Mouse (Mus musculus) forebrain, embryonic 13.5 days (tissue): ENCODE data around the gene Coro2b. TPM values are rescaled to one million over a fixed set of nuclear protein-coding genes. Genes with fewer than 3 reads are reported as not detected.
A peak's percentile ranks its signal among the peaks of the same experiment; 100 is the strongest.

ENCODE experiments used
- ATAC-seq: fragments of 200-750 bp; cut with Nextera tagmentation; 2 replicates; pipeline ENCODE4 v1.8.0; 2017
- H3K27ac ChIP-seq: fragments of 300-500 bp; sonication (generic); 2 replicates; pipeline ENCODE4 v1.5.1; 2015; ENCODE audit warnings: inconsistent platforms, mild to moderate bottlenecking, moderate library complexity
- H3K27me3 ChIP-seq: fragments of 300-500 bp; sonication (generic); 2 replicates; pipeline ENCODE4 v1.6.1; 2015; ENCODE audit warnings: mild to moderate bottlenecking, inconsistent platforms
- H3K36me3 ChIP-seq: fragments of 300-500 bp; sonication (generic); 2 replicates; pipeline ENCODE4 v1.6.1; 2015; ENCODE audit warnings: mild to moderate bottlenecking, inconsistent platforms; ENCODE audit not compliant: poor library complexity, severe bottlenecking
- H3K4me1 ChIP-seq: fragments of 300-500 bp; sonication (generic); 2 replicates; pipeline ENCODE4 v1.6.1; 2015; ENCODE audit warnings: inconsistent platforms
- H3K4me2 ChIP-seq: fragments of 300-500 bp; sonication (generic); 2 replicates; pipeline ENCODE4 v1.6.1; 2015; ENCODE audit warnings: inconsistent platforms, mild to moderate bottlenecking, moderate library complexity
- H3K4me3 ChIP-seq: fragments of 300-500 bp; sonication (generic); 2 replicates; pipeline ENCODE4 v1.5.1; 2015; ENCODE audit warnings: mild to moderate bottlenecking, inconsistent platforms
- H3K9ac ChIP-seq: fragments of 300-500 bp; sonication (generic); 2 replicates; pipeline ENCODE4 v1.6.1; 2015; ENCODE audit warnings: mild to moderate bottlenecking, inconsistent platforms
- H3K9me3 ChIP-seq: fragments of 300-500 bp; sonication (generic); replicated peaks from 2 replicates; pipeline ENCODE4 v1.6.1; 2016; ENCODE audit warnings: inconsistent platforms
- WGBS: fragments of 180-500 bp; shearing (Covaris S2); methylation state at CpG from one replicate; pipeline ENCODE4 v1.1.7; 2015; 5-methylcytosine and 5-hydroxymethylcytosine counted together
- polyA plus RNA-seq: library from polyadenylated mRNA; unstranded; fragments of >200 nt; fragmentation: Nextera tagmentation; extraction: Ambion mirVana; gene quantifications from 2 replicates; pipeline ENCODE4 v1.2.1, GENCODE M21; 2015

Coro2b gene
- polyA plus RNA-seq, 1 experiment from 2014 or later, result 37.0 TPM

GRCm38 (mm10) chr9:62553366-62553940 lies 16.6 kb upstream of the Coro2b start:
- no peak for ATAC-seq
- no peaks in the 10 kb centered on the region for H3K27me3 ChIP-seq
- H3K36me3 ChIP-seq, result no peaks in the 10 kb centered on the region
- H3K9ac ChIP-seq, result no peak overlapping the region
- H3K4me3 ChIP-seq, result no peak overlapping the region
- 29% methylated on average over 7 of the region's 7 CpGs for WGBS
- H3K4me1 ChIP-seq, result peaks cover 21% of the 10 kb centered on the region
- H3K4me2 ChIP-seq, result no peak overlapping the region
- no peak overlapping the region for H3K27ac ChIP-seq
- H3K9me3 ChIP-seq, result no peaks in the 10 kb centered on the region

- ATAC-seq, result no peak
Measured at GRCm38 (mm10) chr9:62551531-62551930, 14.7 kb upstream of the Coro2b start.

GRCm38 (mm10) chr9:62550661-62551093 lies 13.8 kb upstream of the Coro2b start:
- H3K4me1 ChIP-seq, result peaks cover 21% of the 10 kb centered on the region
- 44% methylated on average over 11 of the region's 11 CpGs for WGBS
- H3K4me2 ChIP-seq, result no peak overlapping the region
- no peak overlapping the region for H3K9ac ChIP-seq
- H3K9me3 ChIP-seq, result no peaks in the 10 kb centered on the region
- H3K27me3 ChIP-seq, result no peaks in the 10 kb centered on the region
- no peak for ATAC-seq
- no peak overlapping the region for H3K4me3 ChIP-seq
- H3K36me3 ChIP-seq, result no peaks in the 10 kb centered on the region
- no peak overlapping the region for H3K27ac ChIP-seq

More at GRCm38 (mm10) chr9:62551531-62551930, 14.7 kb upstream of the Coro2b start:
- no peak overlapping the region for H3K4me3 ChIP-seq
- H3K27me3 ChIP-seq, result no peaks in the 10 kb centered on the region
- no peak overlapping the region for H3K9ac ChIP-seq
- no peak overlapping the region for H3K27ac ChIP-seq
- H3K36me3 ChIP-seq, result no peaks in the 10 kb centered on the region
- H3K4me2 ChIP-seq, result no peak overlapping the region
- peaks cover 21% of the 10 kb centered on the region for H3K4me1 ChIP-seq
- no peaks in the 10 kb centered on the region for H3K9me3 ChIP-seq
- 79% methylated on average over 3 of the region's 3 CpGs for WGBS

- peak; percentile 39; the same call in 1 of the 2 replicates for ATAC-seq
- Histone ChIP-seq H3K27ac (no peak overlapping the region), H3K9me3 (no peaks in the 10 kb centered on the region), H3K4me2 (no peak overlapping the region), H3K36me3 (no peaks in the 10 kb centered on the region), H3K27me3 (no peaks in the 10 kb centered on the region), H3K4me1 (peaks cover 21% of the 10 kb centered on the region), H3K4me3 (no peak overlapping the region), H3K9ac (no peak overlapping the region)
- 3% methylated on average over 8 of the region's 8 CpGs for WGBS
Measured at GRCm38 (mm10) chr9:62549809-62550208, 13.0 kb upstream of the Coro2b start.

- Histone ChIP-seq H3K4me1 (peaks cover 30% of the 10 kb centered on the region), H3K4me3 (no peak overlapping the region), H3K9me3 (no peaks in the 10 kb centered on the region), H3K4me2 (no peak overlapping the region), H3K27me3 (no peaks in the 10 kb centered on the region), H3K9ac (no peak overlapping the region), H3K27ac (peak overlapping the region; percentile 73), H3K36me3 (no peaks in the 10 kb centered on the region)
- peak; percentile 62 for ATAC-seq
- 51% methylated on average over 3 of the region's 3 CpGs for WGBS
Measured at GRCm38 (mm10) chr9:62547476-62547875, 10.6 kb upstream of the Coro2b start.

- Histone ChIP-seq H3K27me3 (no peaks in the 10 kb centered on the region), H3K4me3 (no peak overlapping the region), H3K4me1 (peaks cover 56% of the 10 kb centered on the region), H3K36me3 (no peaks in the 10 kb centered on the region), H3K9ac (no peak overlapping the region), H3K9me3 (no peaks in the 10 kb centered on the region), H3K4me2 (no peak overlapping the region), H3K27ac (peak overlapping the region; percentile 65; the same call in 1 of the 2 replicates)
- WGBS, result 61% methylated on average over 10 of the region's 10 CpGs
- no peak for ATAC-seq
Measured at GRCm38 (mm10) chr9:62544856-62545255, 8.0 kb upstream of the Coro2b start.

- peaks cover 66% of the 10 kb centered on the region for H3K4me1 ChIP-seq
Measured at GRCm38 (mm10) chr9:62543878-62544277, 7.0 kb upstream of the Coro2b start.

GRCm38 (mm10) chr9:62541606-62542005 lies 4.8 kb upstream of the Coro2b start:
- no peak overlapping the region for H3K4me2 ChIP-seq
- H3K36me3 ChIP-seq, result no peaks in the 10 kb centered on the region
- ATAC-seq, result no peak
- no peaks in the 10 kb centered on the region for H3K9me3 ChIP-seq
- peak overlapping the region; percentile 95 for H3K27ac ChIP-seq
- peaks cover 81% of the 10 kb centered on the region for H3K4me1 ChIP-seq
- 56% methylated on average over 10 of the region's 10 CpGs for WGBS
- peak overlapping the region; percentile 45 for H3K9ac ChIP-seq
- no peak overlapping the region for H3K4me3 ChIP-seq
- no peaks in the 10 kb centered on the region for H3K27me3 ChIP-seq

More at GRCm38 (mm10) chr9:62543878-62544277, 7.0 kb upstream of the Coro2b start:
- Histone ChIP-seq H3K9me3 (no peaks in the 10 kb centered on the region), H3K27me3 (no peaks in the 10 kb centered on the region), H3K4me2 (no peak overlapping the region), H3K36me3 (no peaks in the 10 kb centered on the region), H3K9ac (no peak overlapping the region), H3K27ac (peak overlapping the region; percentile 65; the same call in 1 of the 2 replicates), H3K4me3 (no peak overlapping the region)
- 88% methylated on average over 4 of the region's 4 CpGs for WGBS
- no peak for ATAC-seq

- peak; percentile 19; the same call in 1 of the 2 replicates for ATAC-seq
- 22% methylated on average over 8 of the region's 8 CpGs for WGBS
- H3K4me1 ChIP-seq, result peaks cover 81% of the 10 kb centered on the region
- H3K27ac ChIP-seq, result peak overlapping the region; percentile 95
- H3K4me2 ChIP-seq, result peak overlapping the region; percentile 30
- no peaks in the 10 kb centered on the region for H3K36me3 ChIP-seq
- H3K9ac ChIP-seq, result peak overlapping the region; percentile 45
- H3K27me3 ChIP-seq, result no peaks in the 10 kb centered on the region
- no peak overlapping the region for H3K4me3 ChIP-seq
- H3K9me3 ChIP-seq, result no peaks in the 10 kb centered on the region
Measured at GRCm38 (mm10) chr9:62541182-62541581, 4.3 kb upstream of the Coro2b start.

GRCm38 (mm10) chr9:62540736-62541135 lies 3.9 kb upstream of the Coro2b start:
- WGBS, result 23% methylated on average over 10 of the region's 10 CpGs
- Histone ChIP-seq H3K27ac (peak overlapping the region; percentile 95), H3K36me3 (no peaks in the 10 kb centered on the region), H3K9ac (peak overlapping the region; percentile 45), H3K4me1 (peaks cover 84% of the 10 kb centered on the region), H3K4me2 (peak overlapping the region; percentile 30), H3K4me3 (no peak overlapping the region), H3K9me3 (no peaks in the 10 kb centered on the region), H3K27me3 (no peaks in the 10 kb centered on the region)
- peak; percentile 64 for ATAC-seq

- H3K27me3 ChIP-seq, result no peaks in the 10 kb centered on the region
- no peak for ATAC-seq
- no peaks in the 10 kb centered on the region for H3K36me3 ChIP-seq
- H3K4me3 ChIP-seq, result no peak overlapping the region
- no peak overlapping the region for H3K9ac ChIP-seq
- peaks cover 87% of the 10 kb centered on the region for H3K4me1 ChIP-seq
- no peaks in the 10 kb centered on the region for H3K9me3 ChIP-seq
- WGBS, result 83% methylated on average over 9 of the region's 9 CpGs
- no peak overlapping the region for H3K4me2 ChIP-seq
- peak overlapping the region; percentile 95 for H3K27ac ChIP-seq
Measured at GRCm38 (mm10) chr9:62540166-62540565, 3.3 kb upstream of the Coro2b start.

- Histone ChIP-seq H3K27ac (peak overlapping the region; percentile 95), H3K27me3 (no peaks in the 10 kb centered on the region)
Measured at GRCm38 (mm10) chr9:62539251-62539711, 2.4 kb upstream of the Coro2b start.

More at GRCm38 (mm10) chr9:62539251-62539711, 2.4 kb upstream of the Coro2b start:
- Histone ChIP-seq H3K4me1 (peaks cover 87% of the 10 kb centered on the region), H3K36me3 (no peaks in the 10 kb centered on the region), H3K4me2 (no peak overlapping the region; the same call in 1 of the 2 replicates), H3K9me3 (no peaks in the 10 kb centered on the region), H3K9ac (peak overlapping the region; percentile 26; the same call in 1 of the 2 replicates), H3K4me3 (no peak overlapping the region)
- ATAC-seq, result no peak
- 76% methylated on average over 9 of the region's 9 CpGs for WGBS
